Mouse (Mus musculus): Measurements from ENCODE around the gene Prickle4.
A peak's percentile ranks its signal among the peaks of the same experiment; 100 is the strongest.

GRCm38 (mm10) chr17:47694503-47695336 is at the start of gene Prickle4:
- TF ChIP-seq POLR2A (IDR thresholded peaks at IDR 0.05; ENCODE audit: low read depth, low read length), result no peak
- peak; percentile 64 for TF ChIP-seq CTCF (IDR thresholded peaks at IDR 0.05; ENCODE audit: extremely low read depth, insufficient read length, insufficient replicate concordance, low read depth, low read length)
